Mouse (Mus musculus): ENCODE data around the gene Ntm. TPM values are rescaled to one million over a fixed set of nuclear protein-coding genes. Genes with fewer than 3 reads are reported as not detected.

Ntm gene
- total and polyA plus RNA-seq, 2 experiments from 2014 or later, result 162 to 235 TPM

- no peak overlapping the region for H3K27ac ChIP-seq (ENCODE audit: low read depth, low read length)
- no peaks in the 10 kb centered on the region for H3K27me3 ChIP-seq (ENCODE audit: insufficient read depth, low read length)
- no peaks in the 10 kb centered on the region for H3K9me3 ChIP-seq (ENCODE audit: low read length)
- H3K4me1 ChIP-seq (ENCODE audit: insufficient read depth), result peaks cover 16% of the 10 kb centered on the region; the same call in 1 of the 2 replicates
- DNase-seq (no peak), ATAC-seq (no peak)
- H3K4me2 ChIP-seq (ENCODE audit: low read depth), result no peak overlapping the region
- WGBS, result 64% methylated on average over 2 of the region's 2 CpGs
- no peak for TF ChIP-seq CTCF (IDR thresholded peaks at IDR 0.05; ENCODE audit: low read depth)
- no peaks in the 10 kb centered on the region for H3K36me3 ChIP-seq (ENCODE audit: insufficient read depth)
- no peak overlapping the region for H3K4me3 ChIP-seq (ENCODE audit: low read depth, low read length)
- H3K9ac ChIP-seq, result no peak overlapping the region
Observed at GRCm38 (mm10) chr9:29244006-29244405, 718.9 kb downstream of the Ntm start.

GRCm38 (mm10) chr9:29242497-29243422 lies 720.2 kb downstream of the Ntm start:
- no peak for DNase-seq
- ATAC-seq, result no peak
- 34% methylated on average over 8 of the region's 8 CpGs for WGBS
- H3K4me3 ChIP-seq (ENCODE audit: low read depth, low read length), result no peak overlapping the region
- H3K9me3 ChIP-seq (ENCODE audit: low read length), result no peaks in the 10 kb centered on the region
- no peak overlapping the region for H3K27ac ChIP-seq (ENCODE audit: low read depth, low read length)
- no peaks in the 10 kb centered on the region for H3K36me3 ChIP-seq (ENCODE audit: insufficient read depth)
- no peak overlapping the region for H3K9ac ChIP-seq
- no peaks in the 10 kb centered on the region for H3K27me3 ChIP-seq (ENCODE audit: insufficient read depth, low read length)
- H3K4me2 ChIP-seq (ENCODE audit: low read depth), result no peak overlapping the region
- H3K4me1 ChIP-seq (ENCODE audit: insufficient read depth), result peaks cover 10% of the 10 kb centered on the region; the same call in 1 of the 2 replicates
- no peak for TF ChIP-seq CTCF (IDR thresholded peaks at IDR 0.05; ENCODE audit: low read depth)

GRCm38 (mm10) chr9:29240797-29241196 lies 722.1 kb downstream of the Ntm start:
- no peak overlapping the region for H3K4me3 ChIP-seq (ENCODE audit: low read depth, low read length)
- TF ChIP-seq CTCF (IDR thresholded peaks at IDR 0.05; ENCODE audit: low read depth), result no peak
- no peak overlapping the region for H3K4me2 ChIP-seq (ENCODE audit: low read depth)
- ATAC-seq (no peak), DNase-seq (no peak)
- no peaks in the 10 kb centered on the region for H3K9me3 ChIP-seq (ENCODE audit: low read length)
- no peaks in the 10 kb centered on the region for H3K36me3 ChIP-seq (ENCODE audit: insufficient read depth)
- no peak overlapping the region for H3K9ac ChIP-seq
- H3K27me3 ChIP-seq (ENCODE audit: insufficient read depth, low read length), result no peaks in the 10 kb centered on the region
- H3K4me1 ChIP-seq (ENCODE audit: insufficient read depth), result peaks cover 5% of the 10 kb centered on the region; the same call in 1 of the 2 replicates
- no peak overlapping the region for H3K27ac ChIP-seq (ENCODE audit: low read depth, low read length)
- 90% methylated on average over 2 of the region's 2 CpGs for WGBS

GRCm38 (mm10) chr9:29238973-29239372 lies 724.0 kb downstream of the Ntm start:
- Histone ChIP-seq H3K4me3 (ENCODE audit: low read depth, low read length) (no peak overlapping the region), H3K27ac (ENCODE audit: low read depth, low read length) (no peak overlapping the region), H3K36me3 (ENCODE audit: insufficient read depth) (no peaks in the 10 kb centered on the region), H3K4me1 (ENCODE audit: insufficient read depth) (peaks cover 5% of the 10 kb centered on the region; the same call in 1 of the 2 replicates), H3K4me2 (ENCODE audit: low read depth) (no peak overlapping the region), H3K9ac (no peak overlapping the region), H3K27me3 (ENCODE audit: insufficient read depth, low read length) (no peaks in the 10 kb centered on the region), H3K9me3 (ENCODE audit: low read length) (no peaks in the 10 kb centered on the region)
- ATAC-seq, result no peak
- TF ChIP-seq CTCF (IDR thresholded peaks at IDR 0.05; ENCODE audit: low read depth), result no peak
- no peak for DNase-seq
- 92% methylated on average over 3 of the region's 3 CpGs for WGBS

GRCm38 (mm10) chr9:29236752-29237151 lies 726.2 kb downstream of the Ntm start:
- no peaks in the 10 kb centered on the region for H3K9me3 ChIP-seq (ENCODE audit: low read length)
- H3K4me1 ChIP-seq (ENCODE audit: insufficient read depth), result no peaks in the 10 kb centered on the region
- ATAC-seq, result no peak
- no peaks in the 10 kb centered on the region for H3K36me3 ChIP-seq (ENCODE audit: insufficient read depth)
- no peak for DNase-seq
- 94% methylated on average over 3 of the region's 3 CpGs for WGBS
- TF ChIP-seq CTCF (IDR thresholded peaks at IDR 0.05; ENCODE audit: low read depth), result no peak
- H3K9ac ChIP-seq, result no peak overlapping the region
- no peak overlapping the region for H3K4me3 ChIP-seq (ENCODE audit: low read depth, low read length)
- H3K4me2 ChIP-seq (ENCODE audit: low read depth), result no peak overlapping the region
- no peak overlapping the region for H3K27ac ChIP-seq (ENCODE audit: low read depth, low read length)
- no peaks in the 10 kb centered on the region for H3K27me3 ChIP-seq (ENCODE audit: insufficient read depth, low read length)

- 82% methylated on average over 4 of the region's 4 CpGs for WGBS
- Histone ChIP-seq H3K4me2 (ENCODE audit: low read depth) (no peak overlapping the region), H3K4me3 (ENCODE audit: low read depth, low read length) (no peak overlapping the region), H3K4me1 (ENCODE audit: insufficient read depth) (no peaks in the 10 kb centered on the region), H3K9me3 (ENCODE audit: low read length) (no peaks in the 10 kb centered on the region), H3K27ac (ENCODE audit: low read depth, low read length) (no peak overlapping the region), H3K36me3 (ENCODE audit: insufficient read depth) (no peaks in the 10 kb centered on the region), H3K27me3 (ENCODE audit: insufficient read depth, low read length) (no peaks in the 10 kb centered on the region), H3K9ac (no peak overlapping the region)
- ATAC-seq (no peak), DNase-seq (no peak)
- TF ChIP-seq CTCF (IDR thresholded peaks at IDR 0.05; ENCODE audit: low read depth), result no peak
Observed at GRCm38 (mm10) chr9:29227747-29228146, 735.2 kb downstream of the Ntm start.

GRCm38 (mm10) chr9:29222915-29223545 lies 739.9 kb downstream of the Ntm start:
- H3K4me3 ChIP-seq (ENCODE audit: low read depth, low read length), result no peak overlapping the region
- no peak overlapping the region for H3K4me2 ChIP-seq (ENCODE audit: low read depth)
- WGBS, result 43% methylated on average over 10 of the region's 10 CpGs
- no peaks in the 10 kb centered on the region for H3K9me3 ChIP-seq (ENCODE audit: low read length)
- no peak for ATAC-seq
- TF ChIP-seq CTCF (IDR thresholded peaks at IDR 0.05; ENCODE audit: low read depth), result no peak
- no peak for DNase-seq
- H3K36me3 ChIP-seq (ENCODE audit: insufficient read depth), result no peaks in the 10 kb centered on the region
- no peak overlapping the region for H3K9ac ChIP-seq
- no peaks in the 10 kb centered on the region for H3K4me1 ChIP-seq (ENCODE audit: insufficient read depth)
- no peaks in the 10 kb centered on the region for H3K27me3 ChIP-seq (ENCODE audit: insufficient read depth, low read length)
- no peak overlapping the region for H3K27ac ChIP-seq (ENCODE audit: low read depth, low read length)
